Mouse (Mus musculus) heart, embryonic 11.5 days (tissue): ENCODE results near the gene Klhl29. TPM values are rescaled to one million over a fixed set of nuclear protein-coding genes. Genes with fewer than 3 reads are reported as not detected.

Experiments
- ATAC-seq: fragments of 200-750 bp; cut with Nextera tagmentation; replicated peaks from 2 replicates; pipeline ENCODE4 v1.8.0; 2017; ENCODE audit warnings: moderate library complexity; ENCODE audit not compliant: insufficient number of reproducible peaks, low FRiP score, low TSS enrichment
- H3K27ac ChIP-seq: fragments of 300-500 bp; sonication (generic); 2 replicates; pipeline ENCODE4 v1.5.1; 2014; ENCODE audit warnings: mild to moderate bottlenecking, low read depth, low read length
- H3K27me3 ChIP-seq: fragments of 300-500 bp; sonication (generic); 2 replicates; pipeline ENCODE4 v1.6.1; 2014; ENCODE audit warnings: mild to moderate bottlenecking, low read length, mixed read lengths; ENCODE audit not compliant: control insufficient read depth, insufficient read depth
- H3K36me3 ChIP-seq: fragments of 300-500 bp; sonication (generic); 2 replicates; pipeline ENCODE4 v1.6.1; 2014; ENCODE audit warnings: mild to moderate bottlenecking, low read length, moderate library complexity, mixed read lengths; ENCODE audit not compliant: control insufficient read depth, insufficient read depth
- H3K4me1 ChIP-seq: fragments of 300-500 bp; sonication (generic); 2 replicates; pipeline ENCODE4 v1.6.1; 2014; ENCODE audit warnings: low read length; ENCODE audit not compliant: control insufficient read depth, insufficient read depth
- H3K4me2 ChIP-seq: fragments of 300-500 bp; sonication (generic); 2 replicates; pipeline ENCODE4 v1.6.1; 2014; ENCODE audit warnings: mild to moderate bottlenecking, moderate library complexity
- H3K4me3 ChIP-seq: fragments of 300-500 bp; sonication (generic); 2 replicates; pipeline ENCODE4 v1.5.1; 2014; ENCODE audit warnings: low read depth, low read length
- H3K9ac ChIP-seq: fragments of 300-500 bp; sonication (generic); 2 replicates; pipeline ENCODE4 v1.6.1; 2014; ENCODE audit warnings: mild to moderate bottlenecking, low read depth, low read length, moderate library complexity
- H3K9me3 ChIP-seq: fragments of 300-500 bp; sonication (generic); replicated peaks from 2 replicates; pipeline ENCODE4 v1.6.1; 2016; ENCODE audit warnings: low read length; ENCODE audit not compliant: control insufficient read depth
- WGBS: fragments of 180-500 bp; shearing (Covaris S2); extraction: QIAGEN DNeasy Blood & Tissue Kit; methylation state at CpG from one replicate; pipeline ENCODE4 v1.1.7; 2014; ENCODE audit not compliant: insufficient replicate concordance; 5-methylcytosine and 5-hydroxymethylcytosine counted together
- polyA plus RNA-seq: library from polyadenylated mRNA; unstranded; fragments of >200 nt; fragmentation: Nextera tagmentation; extraction: Ambion mirVana; gene quantifications from 2 replicates; pipeline ENCODE4 v1.2.1, GENCODE M21; 2014

The Klhl29 gene
- polyA plus RNA-seq: 0.58 and 0.67 TPM in 2 replicates

- H3K4me2 ChIP-seq: peak within 1 kb of the TSS; percentile 99
- H3K4me3 ChIP-seq: peak within 1 kb of the TSS; percentile 77
- H3K27ac ChIP-seq: no peak within 1 kb of the TSS
- under 1% methylated on average over 63 of the region's 66 CpGs for WGBS
- H3K4me1 ChIP-seq: peaks cover 5% of the 10 kb centered on the region; the same call in 1 of the 2 replicates
- no peaks in the 10 kb centered on the region for H3K36me3 ChIP-seq
- ATAC-seq: peak; percentile 86
- H3K27me3 ChIP-seq: peaks cover 34% of the 10 kb centered on the region
- H3K9ac ChIP-seq: peak within 1 kb of the TSS; percentile 69
- no peaks in the 10 kb centered on the region for H3K9me3 ChIP-seq
These were observed at the start of gene Klhl29 for GRCm38 (mm10) chr12:5375616-5376461. Gene Klhl29, minus strand, starts transcription at chr12:5375682.

- no peak overlapping the region for H3K9ac ChIP-seq
- no peaks in the 10 kb centered on the region for H3K4me1 ChIP-seq
- ATAC-seq: no peak
- 81% methylated on average over 4 of the region's 4 CpGs for WGBS
- no peak overlapping the region for H3K27ac ChIP-seq
- H3K9me3 ChIP-seq: no peaks in the 10 kb centered on the region
- no peaks in the 10 kb centered on the region for H3K36me3 ChIP-seq
- no peaks in the 10 kb centered on the region for H3K27me3 ChIP-seq
- H3K4me2 ChIP-seq: no peak overlapping the region
- no peak overlapping the region for H3K4me3 ChIP-seq
These were observed 49.8 kb upstream of the Klhl29 start for GRCm38 (mm10) chr12:5425276-5425675.

GRCm38 (mm10) chr12:5415806-5416205 is 40.3 kb upstream of the Klhl29 start:
- WGBS: 45% methylated on average over 3 of the region's 3 CpGs
- no peak overlapping the region for H3K9ac ChIP-seq

DNA sequence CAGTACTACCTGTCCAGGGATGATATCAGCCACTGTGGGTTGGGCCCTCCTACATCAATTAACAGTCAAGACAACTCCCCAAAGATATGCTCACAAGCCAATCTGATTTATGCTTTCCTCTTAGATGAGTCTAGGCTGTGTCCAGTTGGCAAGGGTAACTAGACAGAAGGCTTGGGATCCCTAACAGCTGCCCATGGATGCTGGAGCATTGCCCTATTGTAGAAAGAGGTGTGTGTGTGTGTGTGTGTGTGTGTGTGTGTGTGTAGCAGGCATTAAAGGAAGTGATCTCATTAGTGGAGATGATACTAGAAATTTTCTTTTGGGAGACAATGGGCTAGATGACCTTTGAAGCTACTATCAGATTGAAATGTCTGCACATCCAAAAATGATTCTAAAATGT is 38.5 kb upstream of the Klhl29 start:
- no peak for ATAC-seq

More at GRCm38 (mm10) chr12:5415806-5416205, 40.3 kb upstream of the Klhl29 start:
- no peaks in the 10 kb centered on the region for H3K27me3 ChIP-seq
- no peaks in the 10 kb centered on the region for H3K36me3 ChIP-seq
- H3K4me2 ChIP-seq: no peak overlapping the region
- no peak overlapping the region for H3K27ac ChIP-seq
- no peaks in the 10 kb centered on the region for H3K4me1 ChIP-seq
- ATAC-seq: no peak
- H3K4me3 ChIP-seq: no peak overlapping the region
- no peaks in the 10 kb centered on the region for H3K9me3 ChIP-seq

GRCm38 (mm10) chr12:5411761-5412537 is 36.5 kb upstream of the Klhl29 start:
- ATAC-seq: no peak
- Histone ChIP-seq H3K4me3 (no peak overlapping the region), H3K9me3 (no peaks in the 10 kb centered on the region), H3K9ac (no peak overlapping the region), H3K27ac (no peak overlapping the region), H3K36me3 (no peaks in the 10 kb centered on the region), H3K4me2 (no peak overlapping the region), H3K27me3 (no peaks in the 10 kb centered on the region), H3K4me1 (no peaks in the 10 kb centered on the region)
- WGBS: 54% methylated on average over 13 of the region's 13 CpGs

More for the DNA sequence above, 38.5 kb upstream of the Klhl29 start:
- Histone ChIP-seq H3K4me2 (no peak overlapping the region), H3K27me3 (no peaks in the 10 kb centered on the region), H3K4me1 (no peaks in the 10 kb centered on the region), H3K9me3 (no peaks in the 10 kb centered on the region), H3K36me3 (no peaks in the 10 kb centered on the region), H3K9ac (no peak overlapping the region), H3K4me3 (no peak overlapping the region), H3K27ac (no peak overlapping the region)

DNA sequence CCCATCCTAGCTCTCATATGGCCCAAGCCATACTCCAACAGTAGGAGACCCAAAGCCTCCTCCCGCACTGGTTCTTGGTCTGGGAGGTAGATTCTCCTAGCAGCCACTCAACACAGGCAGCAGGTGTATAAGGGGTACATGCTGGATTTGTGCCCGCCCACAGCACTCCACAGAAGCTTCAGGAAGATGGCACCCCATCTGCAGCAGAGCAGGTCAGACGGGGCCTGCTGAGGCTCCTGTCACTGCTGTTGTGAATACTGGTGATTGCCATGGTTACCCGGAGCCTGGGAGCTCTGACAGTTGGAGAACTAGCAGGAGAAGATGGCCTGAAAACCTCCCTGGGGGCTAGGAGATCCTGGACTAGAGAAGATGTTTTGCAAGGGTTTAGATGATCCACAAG is 35.9 kb upstream of the Klhl29 start:
- H3K9ac ChIP-seq: no peak overlapping the region
- no peak overlapping the region for H3K4me2 ChIP-seq
- H3K36me3 ChIP-seq: no peaks in the 10 kb centered on the region
- H3K4me1 ChIP-seq: no peaks in the 10 kb centered on the region
- H3K9me3 ChIP-seq: no peaks in the 10 kb centered on the region
- H3K4me3 ChIP-seq: no peak overlapping the region
- 66% methylated on average over 4 of the region's 4 CpGs for WGBS
- H3K27me3 ChIP-seq: no peaks in the 10 kb centered on the region
- ATAC-seq: no peak
- H3K27ac ChIP-seq: no peak overlapping the region

GRCm38 (mm10) chr12:5410391-5411115 is 35.1 kb upstream of the Klhl29 start:
- no peak overlapping the region for H3K9ac ChIP-seq
- no peak; the same call in 1 of the 2 replicates for ATAC-seq
- no peaks in the 10 kb centered on the region for H3K4me1 ChIP-seq
- H3K4me2 ChIP-seq: peak overlapping the region; percentile 52
- WGBS: 7% methylated on average over 16 of the region's 16 CpGs
- no peaks in the 10 kb centered on the region for H3K36me3 ChIP-seq
- no peak overlapping the region for H3K27ac ChIP-seq
- no peak overlapping the region for H3K4me3 ChIP-seq
- H3K27me3 ChIP-seq: no peaks in the 10 kb centered on the region
- H3K9me3 ChIP-seq: no peaks in the 10 kb centered on the region

DNA sequence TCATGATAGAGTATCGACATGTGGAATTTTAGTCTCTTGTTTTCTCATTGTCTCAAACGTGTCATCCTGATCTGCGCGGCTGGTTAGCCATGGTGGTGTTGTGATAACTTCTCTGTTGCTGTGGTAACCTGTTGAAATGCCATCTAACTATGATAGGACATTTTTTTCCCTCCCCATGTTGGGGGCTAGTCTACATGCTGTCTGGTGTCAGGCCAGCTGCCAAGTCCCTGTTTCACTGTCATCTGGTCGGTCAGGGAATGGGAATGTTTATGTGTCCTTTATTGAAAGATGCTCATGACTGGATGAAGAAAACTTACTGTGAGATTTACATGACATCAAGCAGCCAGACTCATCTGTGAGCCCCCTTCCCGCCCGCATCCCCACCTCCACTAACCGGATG is 31.7 kb upstream of the Klhl29 start:
- Histone ChIP-seq H3K4me1 (no peaks in the 10 kb centered on the region), H3K9me3 (no peaks in the 10 kb centered on the region), H3K27ac (no peak overlapping the region), H3K36me3 (no peaks in the 10 kb centered on the region), H3K9ac (no peak overlapping the region), H3K27me3 (peaks cover 3% of the 10 kb centered on the region; the same call in 1 of the 2 replicates), H3K4me2 (no peak overlapping the region), H3K4me3 (no peak overlapping the region)
- WGBS: 77% methylated on average over 8 of the region's 8 CpGs
- ATAC-seq: no peak
